Mouse (Mus musculus) thymus, adult 2 months (tissue): ENCODE measurements around the gene Hand2.

Experiments used
- CTCF ChIP-seq: fragments of 200-500 bp; IDR thresholded peaks from 2 replicates; pipeline ENCODE4 v1.5.1; 2012; ENCODE audit warnings: mild to moderate bottlenecking, control low read depth, low read length, moderate library complexity, borderline replicate concordance; ENCODE audit not compliant: control insufficient read depth, poor library complexity, insufficient read depth; ENCODE audit errors: extremely low read depth
- POLR2A ChIP-seq: fragments of 200-500 bp; IDR thresholded peaks from 2 replicates; pipeline ENCODE4 v1.6.1; 2012; ENCODE audit warnings: mild to moderate bottlenecking, low read length, control low read depth, moderate library complexity; ENCODE audit not compliant: control insufficient read depth, poor library complexity, insufficient read depth; ENCODE audit errors: extremely low read depth

GRCm38 (mm10) chr8:57320851-57321743 lies at the start of gene Hand2:
- TF ChIP-seq POLR2A (no peak), CTCF (no peak)
